Mouse (Mus musculus) forebrain, embryonic 11.5 days (tissue): ENCODE data around the gene 6820408C15Rik. TPM values are rescaled to one million over a fixed set of nuclear protein-coding genes. Genes with fewer than 3 reads are reported as not detected.

Experiments
- polyA plus RNA-seq: library from polyadenylated mRNA; unstranded; fragments of >200 nt; fragmentation: Nextera tagmentation; extraction: Ambion mirVana; gene quantifications from 2 replicates; pipeline ENCODE4 v1.2.1, GENCODE M21; 2014

6820408C15Rik gene
- polyA plus RNA-seq, 1 experiment from 2014 or later: 0.41 TPM

Other genes starting within 250 kb of the 6820408C15Rik start
- gene Csnk2a1, start 188.7 kb upstream of the 6820408C15Rik start, polyA plus RNA-seq: 72.2 and 73.6 TPM in 2 replicates
- gene Tbc1d20, start 121.8 kb upstream of the 6820408C15Rik start, polyA plus RNA-seq: 30.6 and 31.7 TPM in 2 replicates
- gene Rbck1, start 82.9 kb upstream of the 6820408C15Rik start, polyA plus RNA-seq: 94.2 TPM in 2 replicates
- 1.3 and 2.1 TPM in 2 replicates for gene Trib3, start 71.6 kb upstream of the 6820408C15Rik start, polyA plus RNA-seq
- gene Nrsn2, start 38.9 kb upstream of the 6820408C15Rik start, polyA plus RNA-seq: 6.3 and 7.6 TPM in 2 replicates
- 20.4 and 22.9 TPM in 2 replicates for gene Sox12, start 17.5 kb upstream of the 6820408C15Rik start, polyA plus RNA-seq
- gene Zcchc3, start 560 bp upstream of the 6820408C15Rik start, polyA plus RNA-seq: 59.4 and 63.9 TPM in 2 replicates
- gene Defb23, start 49.0 kb downstream of the 6820408C15Rik start, polyA plus RNA-seq: not detected in 2 replicates
- not detected in 2 replicates for gene Defb20, start 61.5 kb downstream of the 6820408C15Rik start, polyA plus RNA-seq
- gene Defb22, start 74.6 kb downstream of the 6820408C15Rik start, polyA plus RNA-seq: not detected in 2 replicates
- gene Defb26, start 96.1 kb downstream of the 6820408C15Rik start, polyA plus RNA-seq: not detected in 2 replicates
- not detected in 2 replicates for gene Defb28, start 102.7 kb downstream of the 6820408C15Rik start, polyA plus RNA-seq
- gene Defb29, start 124.5 kb downstream of the 6820408C15Rik start, polyA plus RNA-seq: not detected in 2 replicates
- gene Gm17416, start 153.8 kb downstream of the 6820408C15Rik start, polyA plus RNA-seq: not detected in 2 replicates
- gene Defb21, start 157.2 kb downstream of the 6820408C15Rik start, polyA plus RNA-seq: not detected in 2 replicates
- gene Defb19, start 164.7 kb downstream of the 6820408C15Rik start, polyA plus RNA-seq: not detected in 2 replicates
- not detected in 2 replicates for gene Defb45, start 183.8 kb downstream of the 6820408C15Rik start, polyA plus RNA-seq
- gene Defb36, start 188.7 kb downstream of the 6820408C15Rik start, polyA plus RNA-seq: not detected in 2 replicates
- gene Defb25, start 207.5 kb downstream of the 6820408C15Rik start, polyA plus RNA-seq: not detected in 2 replicates
- 0.21 and 0.32 TPM in 2 replicates for gene Rem1, start 211.4 kb downstream of the 6820408C15Rik start, polyA plus RNA-seq